Mouse (Mus musculus): ENCODE measurements around the gene Prrt1. TPM values are rescaled to one million over a fixed set of nuclear protein-coding genes. Genes with fewer than 3 reads are reported as not detected.

Gene Prrt1
- polyA plus RNA-seq, 1 experiment: 0.04 TPM

DNA sequence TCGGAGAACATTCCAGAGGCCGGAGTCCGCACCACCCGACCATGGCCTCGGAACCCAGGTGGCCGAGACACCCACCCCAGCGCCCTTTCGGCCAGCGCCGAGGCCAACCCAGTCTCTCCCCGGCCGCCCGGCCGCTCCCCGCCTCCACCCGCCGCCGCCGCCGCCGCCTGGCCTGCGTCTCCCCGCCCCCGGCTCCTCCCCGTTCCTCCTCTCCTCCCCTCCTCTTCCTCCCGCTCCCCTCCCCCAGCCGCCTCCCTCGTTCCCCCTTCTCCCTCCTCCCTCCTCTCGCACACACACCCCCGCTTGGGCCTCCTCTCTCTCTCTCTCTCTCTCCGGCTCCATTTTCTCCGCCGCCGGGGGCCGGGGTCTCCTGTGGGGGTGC lies 37.3 kb upstream of the Prrt1 start:
- TF ChIP-seq GATA1 (IDR thresholded peaks at IDR 0.05; ENCODE audit: low read length): no peak

- TF ChIP-seq GATA1 (IDR thresholded peaks at IDR 0.05; ENCODE audit: low read length): no peak
Measured at GRCm38 (mm10) chr17:34592581-34593549, 36.5 kb upstream of the Prrt1 start.

DNA sequence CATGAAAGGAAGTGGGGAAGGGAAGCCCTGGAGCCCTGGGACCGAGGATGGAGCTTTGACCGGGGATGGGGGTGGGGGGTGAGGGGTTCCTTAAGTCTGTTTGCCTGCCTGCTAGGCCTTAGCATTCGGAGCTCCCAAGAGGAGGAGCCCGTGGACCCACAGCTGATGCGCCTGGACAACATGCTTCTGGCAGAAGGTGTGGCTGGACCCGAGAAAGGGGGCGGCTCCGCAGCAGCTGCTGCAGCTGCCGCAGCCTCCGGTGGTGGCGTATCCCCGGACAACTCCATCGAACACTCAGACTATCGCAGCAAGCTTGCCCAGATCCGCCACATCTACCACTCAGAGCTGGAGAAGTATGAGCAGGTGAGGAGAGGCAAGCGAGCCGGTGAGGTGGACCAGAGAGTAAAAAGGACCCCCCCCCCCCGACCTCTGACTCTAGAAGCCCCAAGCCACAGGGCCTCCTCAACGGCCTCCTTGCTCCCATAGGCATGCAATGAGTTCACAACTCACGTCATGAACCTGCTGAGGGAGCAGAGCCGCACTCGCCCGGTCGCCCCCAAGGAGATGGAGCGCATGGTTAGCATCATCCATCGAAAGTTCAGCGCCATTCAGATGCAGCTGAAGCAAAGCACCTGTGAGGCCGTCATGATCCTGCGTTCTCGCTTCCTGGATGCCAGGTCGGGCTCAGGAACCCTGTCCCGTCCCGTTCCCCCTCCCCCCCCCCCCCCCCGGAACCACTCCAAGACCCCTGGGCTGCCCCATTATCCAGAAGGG lies 35.4 kb upstream of the Prrt1 start:
- TF ChIP-seq GATA1 (IDR thresholded peaks at IDR 0.05; ENCODE audit: low read length): no peak

- no peak for TF ChIP-seq GATA1 (IDR thresholded peaks at IDR 0.05; ENCODE audit: low read length)
Measured at GRCm38 (mm10) chr17:34596098-34596497, 33.2 kb upstream of the Prrt1 start.

DNA sequence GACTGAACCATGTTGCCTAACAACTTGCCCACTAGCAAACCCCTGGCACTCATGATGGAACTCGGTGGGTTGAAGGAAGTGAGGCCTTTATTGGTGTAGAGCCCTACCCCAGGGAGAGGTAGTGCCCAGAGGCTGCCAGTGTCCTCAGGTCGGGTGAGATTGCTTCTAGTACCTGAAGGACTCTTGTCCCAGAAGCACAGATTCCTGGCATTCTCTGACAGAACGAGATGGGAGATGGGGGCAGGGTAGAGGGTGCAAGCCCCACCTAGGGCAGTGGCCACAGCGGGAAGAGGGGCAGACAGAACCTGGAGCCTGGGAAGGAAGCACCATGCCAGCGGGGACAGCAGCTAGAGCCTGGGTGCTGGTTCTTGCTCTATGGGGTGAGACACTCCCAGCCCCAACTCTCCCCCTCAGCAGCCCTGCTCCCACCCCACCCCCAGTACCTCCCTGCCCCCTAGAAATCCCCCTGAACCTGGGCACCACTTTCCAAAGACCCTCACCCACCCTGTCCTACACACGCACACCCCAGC lies 31.7 kb upstream of the Prrt1 start, which contains the start of gene Ager:
Gene Ager, plus strand, starts transcription at position 297 of the 530 bp plus-strand sequence.
- no peak for TF ChIP-seq GATA1 (IDR thresholded peaks at IDR 0.05; ENCODE audit: low read length)

DNA sequence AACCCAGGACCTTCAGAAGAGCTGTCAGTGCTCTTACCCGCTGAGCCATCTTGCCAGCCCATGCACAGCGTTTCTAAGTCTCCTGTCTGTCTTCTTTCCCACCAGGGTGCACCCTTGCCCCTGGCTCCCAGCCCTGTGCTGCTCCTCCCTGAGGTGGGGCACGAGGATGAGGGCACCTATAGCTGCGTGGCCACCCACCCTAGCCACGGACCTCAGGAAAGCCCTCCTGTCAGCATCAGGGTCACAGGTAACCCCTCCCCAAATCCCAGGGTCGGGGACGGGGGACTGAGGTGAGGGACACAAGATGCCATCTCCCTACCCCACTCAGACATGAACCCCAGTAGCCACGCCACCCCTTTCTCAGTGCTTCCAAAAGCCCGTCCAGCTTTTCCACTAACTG lies 29.4 kb upstream of the Prrt1 start:
- no peak for TF ChIP-seq GATA1 (IDR thresholded peaks at IDR 0.05; ENCODE audit: low read length)

GRCm38 (mm10) chr17:34601796-34602195 lies 27.5 kb upstream of the Prrt1 start:
- no peak for TF ChIP-seq GATA1 (IDR thresholded peaks at IDR 0.05; ENCODE audit: low read length)

- no peak for TF ChIP-seq GATA1 (IDR thresholded peaks at IDR 0.05; ENCODE audit: low read length)
Measured at GRCm38 (mm10) chr17:34603375-34604060, 25.8 kb upstream of the Prrt1 start, which contains the start of gene Rnf5. Gene Rnf5, minus strand, starts transcription at chr17:34603690.

GRCm38 (mm10) chr17:34604061-34604508 lies 25.2 kb upstream of the Prrt1 start, which contains the start of gene Agpat1:
Gene Agpat1, plus strand, starts transcription at chr17:34604262.
- no peak for TF ChIP-seq GATA1 (IDR thresholded peaks at IDR 0.05; ENCODE audit: low read length)

GRCm38 (mm10) chr17:34604511-34605237 lies 24.7 kb upstream of the Prrt1 start:
- TF ChIP-seq GATA1 (IDR thresholded peaks at IDR 0.05; ENCODE audit: low read length): no peak

DNA sequence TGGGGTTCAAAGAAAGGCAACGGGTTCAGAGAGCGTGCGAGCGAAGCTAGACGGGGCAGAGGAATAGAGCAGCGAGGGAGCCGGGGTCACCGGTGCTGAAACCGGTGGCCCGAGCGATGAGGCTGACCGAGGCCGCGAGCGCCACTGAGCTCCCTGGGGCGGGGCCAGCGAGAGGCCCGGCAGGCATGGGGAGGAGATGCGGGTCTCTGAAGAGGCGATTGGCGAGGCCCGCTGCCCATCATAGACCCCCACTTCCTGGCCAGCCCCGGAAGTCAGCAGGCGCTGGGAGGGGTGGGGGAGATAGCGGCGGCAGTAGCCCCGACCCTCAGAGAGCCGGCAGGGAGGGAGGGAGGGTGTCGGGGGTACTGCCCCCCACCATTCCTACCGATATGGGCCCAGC lies 23.7 kb upstream of the Prrt1 start:
- no peak for TF ChIP-seq GATA1 (IDR thresholded peaks at IDR 0.05; ENCODE audit: low read length)

GRCm38 (mm10) chr17:34606186-34607039 lies 22.9 kb upstream of the Prrt1 start:
- TF ChIP-seq GATA1 (IDR thresholded peaks at IDR 0.05; ENCODE audit: low read length): no peak

DNA sequence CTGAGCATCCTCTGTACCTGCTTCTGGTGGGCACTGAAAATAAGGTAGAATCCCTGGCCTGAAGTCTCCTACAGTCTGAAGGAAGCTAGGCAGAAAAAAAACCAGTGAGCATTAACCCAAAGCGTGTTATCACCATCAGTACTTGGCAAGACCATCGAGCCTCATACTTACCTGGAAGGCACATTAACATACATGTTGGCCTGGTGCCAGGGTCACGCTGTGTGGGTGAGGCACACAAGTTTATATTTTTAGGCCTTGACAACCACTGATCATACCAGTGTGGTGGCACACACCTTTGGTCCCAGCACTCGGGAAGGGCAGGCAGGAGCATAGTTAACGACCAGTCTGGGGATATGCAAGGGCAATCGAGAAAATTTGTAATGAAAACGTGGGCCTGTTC lies 21.3 kb upstream of the Prrt1 start:
- TF ChIP-seq GATA1 (IDR thresholded peaks at IDR 0.05; ENCODE audit: low read length): no peak

DNA sequence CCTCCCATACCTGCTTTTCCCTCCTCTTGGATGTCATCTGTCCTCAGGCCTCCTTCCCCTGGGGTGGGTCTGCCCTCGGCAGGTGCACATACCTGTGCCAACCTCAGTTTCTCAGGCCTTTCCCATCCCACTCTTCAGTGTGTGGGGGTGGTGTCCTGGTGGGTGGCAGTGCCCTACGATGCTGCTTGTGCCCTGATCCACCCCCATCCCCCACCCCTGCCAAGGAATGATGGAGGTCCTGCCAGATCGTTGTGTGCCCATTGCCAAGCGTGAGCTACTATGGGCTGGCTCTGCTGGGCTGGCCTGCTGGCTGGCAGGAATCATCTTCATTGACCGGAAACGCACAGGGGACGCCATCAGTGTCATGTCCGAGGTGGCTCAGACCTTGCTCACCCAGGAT lies 18.3 kb upstream of the Prrt1 start:
- TF ChIP-seq GATA1 (IDR thresholded peaks at IDR 0.05; ENCODE audit: low read length): no peak
